Mouse (Mus musculus): ENCODE results near the gene Cdk6.

DNA sequence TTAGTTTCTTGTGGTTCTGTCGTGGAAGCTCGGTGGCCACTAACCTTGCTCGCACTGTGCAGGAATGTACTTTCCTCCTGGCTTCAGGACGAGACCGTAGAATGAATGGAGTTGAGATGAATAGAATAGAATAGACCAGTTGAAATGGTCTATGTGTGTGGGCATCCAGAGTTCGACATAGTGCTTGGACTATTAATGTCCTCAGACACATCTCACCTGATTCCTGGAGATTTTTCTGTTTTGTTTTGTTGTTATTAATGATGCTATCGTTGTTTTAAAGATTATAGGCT is 203.1 kb downstream of the Cdk6 start:
- no peak for TF ChIP-seq CHD2 (IDR thresholded peaks at IDR 0.05; ENCODE audit: low read depth, low read length)
- no peak for TF ChIP-seq ZC3H11A (IDR thresholded peaks at IDR 0.05; ENCODE audit: borderline replicate concordance, low read depth, low read length)
- no peak for TF ChIP-seq MAFK (IDR thresholded peaks at IDR 0.05; ENCODE audit: insufficient read depth, low read depth, low read length)
- no peak for TF ChIP-seq HCFC1 (IDR thresholded peaks at IDR 0.05; ENCODE audit: borderline replicate concordance, insufficient read depth, low read length)
- TF ChIP-seq ZNF384 (IDR thresholded peaks at IDR 0.05; ENCODE audit: low read depth, low read length): no peak
